Mouse (Mus musculus) testis, adult 2 months (tissue): ENCODE measurements around the gene Myo1d. TPM values are rescaled to one million over a fixed set of nuclear protein-coding genes. Genes with fewer than 3 reads are reported as not detected.

ENCODE experiments used
- H3K27ac ChIP-seq: fragments of 200-500 bp; 2 replicates; pipeline ENCODE4 v1.5.1; 2012; ENCODE audit warnings: low read depth, low read length; ENCODE audit not compliant: control insufficient read depth, insufficient read depth
- H3K27me3 ChIP-seq: fragments of 200-500 bp; 2 replicates; pipeline ENCODE4 v1.6.1; 2012; ENCODE audit warnings: mild to moderate bottlenecking, low read length, moderate library complexity; ENCODE audit not compliant: control insufficient read depth, insufficient read depth
- H3K36me3 ChIP-seq: fragments of 200-500 bp; 2 replicates; pipeline ENCODE4 v1.6.1; 2012; ENCODE audit warnings: mild to moderate bottlenecking, low read length; ENCODE audit not compliant: control insufficient read depth, insufficient read depth
- H3K4me1 ChIP-seq: fragments of 200-500 bp; 2 replicates; pipeline ENCODE4 v1.6.1; 2012; ENCODE audit warnings: low read length; ENCODE audit not compliant: control insufficient read depth, insufficient read depth
- H3K4me3 ChIP-seq: fragments of 200-500 bp; 2 replicates; pipeline ENCODE4 v1.5.1; 2012; ENCODE audit warnings: low read depth, mild to moderate bottlenecking, low read length, moderate library complexity, mixed read lengths; ENCODE audit not compliant: control insufficient read depth
- CTCF ChIP-seq: fragments of 200-500 bp; IDR thresholded peaks from 2 replicates; pipeline ENCODE4 v1.5.1; 2012; ENCODE audit warnings: low read depth, mild to moderate bottlenecking, inconsistent platforms, low read length, moderate library complexity; ENCODE audit not compliant: control insufficient read depth, insufficient read depth, insufficient replicate concordance
- POLR2A ChIP-seq: fragments of 200-500 bp; IDR thresholded peaks from 2 replicates; pipeline ENCODE4 v1.6.1; 2012; ENCODE audit warnings: low read depth, mild to moderate bottlenecking, inconsistent platforms, low read length, moderate library complexity; ENCODE audit not compliant: control insufficient read depth
- polyA plus RNA-seq: library from polyadenylated mRNA; depleted of rRNA; stranded (reverse); fragments of >200 nt; gene quantifications from 2 replicates; pipeline ENCODE4 v1.2.3, GENCODE M21; 2012

Gene Myo1d
- polyA plus RNA-seq, 1 experiment: 4.6 TPM

- no peak for TF ChIP-seq POLR2A
- TF ChIP-seq CTCF: no peak
- Histone ChIP-seq H3K4me1 (no peaks in the 10 kb centered on the region), H3K4me3 (no peak overlapping the region), H3K27ac (no peak overlapping the region), H3K36me3 (no peaks in the 10 kb centered on the region), H3K27me3 (no peaks in the 10 kb centered on the region)
Measured at GRCm38 (mm10) chr11:80614418-80614817, 165.4 kb downstream of the Myo1d start.

- no peaks in the 10 kb centered on the region for H3K36me3 ChIP-seq
- TF ChIP-seq CTCF: no peak
- no peak for TF ChIP-seq POLR2A
- H3K4me1 ChIP-seq: no peaks in the 10 kb centered on the region
- no peaks in the 10 kb centered on the region for H3K27me3 ChIP-seq
- H3K4me3 ChIP-seq: no peak overlapping the region
- no peak overlapping the region for H3K27ac ChIP-seq
Measured at GRCm38 (mm10) chr11:80613534-80613933, 166.3 kb downstream of the Myo1d start.

- no peaks in the 10 kb centered on the region for H3K36me3 ChIP-seq
- no peaks in the 10 kb centered on the region for H3K4me1 ChIP-seq
- no peak overlapping the region for H3K4me3 ChIP-seq
- H3K27ac ChIP-seq: no peak overlapping the region
- no peaks in the 10 kb centered on the region for H3K27me3 ChIP-seq
- TF ChIP-seq CTCF (no peak), POLR2A (no peak)
Measured at GRCm38 (mm10) chr11:80602707-80603441, 177.0 kb downstream of the Myo1d start.

GRCm38 (mm10) chr11:80602041-80602458 is 177.8 kb downstream of the Myo1d start:
- Histone ChIP-seq H3K36me3 (no peaks in the 10 kb centered on the region), H3K27me3 (no peaks in the 10 kb centered on the region), H3K4me1 (peaks cover 2% of the 10 kb centered on the region; the same call in 1 of the 2 replicates), H3K27ac (no peak overlapping the region), H3K4me3 (no peak overlapping the region)
- no peak for TF ChIP-seq CTCF
- TF ChIP-seq POLR2A: no peak

GRCm38 (mm10) chr11:80601040-80601864 is 178.6 kb downstream of the Myo1d start:
- H3K4me1 ChIP-seq: peaks cover 2% of the 10 kb centered on the region; the same call in 1 of the 2 replicates
- H3K4me3 ChIP-seq: no peak overlapping the region
- TF ChIP-seq POLR2A: no peak
- TF ChIP-seq CTCF: no peak
- no peak overlapping the region for H3K27ac ChIP-seq
- no peaks in the 10 kb centered on the region for H3K27me3 ChIP-seq
- H3K36me3 ChIP-seq: no peaks in the 10 kb centered on the region

- no peak overlapping the region for H3K27ac ChIP-seq
- H3K4me3 ChIP-seq: no peak overlapping the region
- peaks cover 2% of the 10 kb centered on the region; the same call in 1 of the 2 replicates for H3K4me1 ChIP-seq
- TF ChIP-seq POLR2A: no peak
- no peak for TF ChIP-seq CTCF
- no peaks in the 10 kb centered on the region for H3K27me3 ChIP-seq
- H3K36me3 ChIP-seq: no peaks in the 10 kb centered on the region
Measured at GRCm38 (mm10) chr11:80595482-80595881, 184.3 kb downstream of the Myo1d start.

GRCm38 (mm10) chr11:80589387-80589786 is 190.4 kb downstream of the Myo1d start:
- Histone ChIP-seq H3K4me3 (no peak overlapping the region), H3K4me1 (no peaks in the 10 kb centered on the region), H3K36me3 (no peaks in the 10 kb centered on the region), H3K27ac (no peak overlapping the region), H3K27me3 (no peaks in the 10 kb centered on the region)
- no peak for TF ChIP-seq POLR2A
- no peak for TF ChIP-seq CTCF
